Mouse (Mus musculus) cerebellum, adult 2 months (tissue): ENCODE results near the gene Zbtb16.

ENCODE experiments used
- CTCF ChIP-seq: fragments of 200-500 bp; IDR thresholded peaks from 2 replicates; pipeline ENCODE4 v1.5.1; 2011; ENCODE audit warnings: low read depth, mild to moderate bottlenecking, control low read depth, low read length, moderate library complexity, borderline replicate concordance; ENCODE audit not compliant: insufficient read depth
- POLR2A ChIP-seq: fragments of 200-500 bp; IDR thresholded peaks from 2 replicates; pipeline ENCODE4 v1.6.1; 2011; ENCODE audit warnings: low read length, control low read depth, borderline replicate concordance; ENCODE audit not compliant: insufficient read depth

- TF ChIP-seq POLR2A = no peak
- TF ChIP-seq CTCF = no peak
Observed at GRCm38 (mm10) chr9:48786814-48787213, 49.2 kb downstream of the Zbtb16 start.
